Mouse (Mus musculus) hindbrain, embryonic 14.5 days (tissue): ENCODE measurements around the gene Zfp740. TPM values are rescaled to one million over a fixed set of nuclear protein-coding genes. Genes with fewer than 3 reads are reported as not detected.

Source experiments
- ATAC-seq: fragments of 200-750 bp; cut with Nextera tagmentation; 2 replicates; pipeline ENCODE4 v1.8.0; 2017; ENCODE audit warnings: moderate number of reproducible peaks, mild to moderate bottlenecking, moderate TSS enrichment, moderate library complexity; ENCODE audit not compliant: low FRiP score
- DNase-seq: peaks from one replicate; pipeline ENCODE4 v3.0.0-alpha.2; 2015; ENCODE audit warnings: low spot score
- H3K27ac ChIP-seq: fragments of 300-500 bp; sonication (generic); 2 replicates; pipeline ENCODE4 v1.5.1; 2014; ENCODE audit warnings: mild to moderate bottlenecking, moderate library complexity
- H3K27me3 ChIP-seq: fragments of 300-500 bp; sonication (generic); 2 replicates; pipeline ENCODE4 v1.6.1; 2014; ENCODE audit warnings: mild to moderate bottlenecking, low read length, mixed read lengths; ENCODE audit not compliant: control insufficient read depth, insufficient read depth
- H3K36me3 ChIP-seq: fragments of 300-500 bp; sonication (generic); replicated peaks from 2 replicates; pipeline ENCODE4 v1.6.1; 2014; ENCODE audit not compliant: control insufficient read depth, insufficient read depth
- H3K4me1 ChIP-seq: fragments of 300-500 bp; sonication (generic); replicated peaks from 2 replicates; pipeline ENCODE4 v1.6.1; 2014; ENCODE audit warnings: antibody characterized with exemption, low read length, mixed read lengths; ENCODE audit not compliant: control insufficient read depth, insufficient read depth
- H3K4me2 ChIP-seq: fragments of 300-500 bp; sonication (generic); replicated peaks from 2 replicates; pipeline ENCODE4 v1.6.1; 2014; ENCODE audit warnings: mild to moderate bottlenecking, moderate library complexity
- H3K4me3 ChIP-seq: fragments of 300-500 bp; sonication (generic); replicated peaks from 2 replicates; pipeline ENCODE4 v1.5.1; 2014; ENCODE audit warnings: mild to moderate bottlenecking, low read length
- H3K9ac ChIP-seq: fragments of 300-500 bp; sonication (generic); 2 replicates; pipeline ENCODE4 v1.6.1; 2014
- H3K9me3 ChIP-seq: fragments of 300-500 bp; sonication (generic); 2 replicates; pipeline ENCODE4 v1.6.1; 2016; ENCODE audit warnings: low read length; ENCODE audit not compliant: control insufficient read depth
- WGBS: fragments of 180-500 bp; shearing (Covaris S2); extraction: QIAGEN DNeasy Blood & Tissue Kit; methylation state at CpG from one replicate; pipeline ENCODE4 v1.1.7; 2014; 5-methylcytosine and 5-hydroxymethylcytosine counted together
- polyA plus RNA-seq: library from polyadenylated mRNA; unstranded; fragments of >200 nt; fragmentation: Nextera tagmentation; extraction: Ambion mirVana; gene quantifications from 2 replicates; pipeline ENCODE4 v1.2.1, GENCODE M21; 2014

Gene Zfp740
- polyA plus RNA-seq, 1 experiment from 2014 or later, result 45.4 TPM

- 58% methylated on average over 6 of the region's 6 CpGs for WGBS
- Histone ChIP-seq H3K4me1 (no peaks in the 10 kb centered on the region), H3K9ac (no peak within 1 kb of the TSS), H3K9me3 (no peaks in the 10 kb centered on the region), H3K27me3 (no peaks in the 10 kb centered on the region), H3K4me3 (no peak within 1 kb of the TSS), H3K36me3 (no peaks in the 10 kb centered on the region), H3K4me2 (no peak within 1 kb of the TSS), H3K27ac (no peak within 1 kb of the TSS)
- DNase-seq (no peak), ATAC-seq (0 out of 2 replicates have a peak, but pooled peaks have one; percentile 24)
These were observed 28.7 kb downstream of the Zfp740 start, which contains the start of gene Itgb7 for GRCm38 (mm10) chr15:102231748-102232147. Itgb7 (minus strand) TSS chr15:102231944.

GRCm38 (mm10) chr15:102232764-102233163 is 29.7 kb downstream of the Zfp740 start:
- ATAC-seq (no peak), DNase-seq (no peak)
- no peak overlapping the region for H3K4me2 ChIP-seq
- 86% methylated on average over 7 of the region's 7 CpGs for WGBS
- no peaks in the 10 kb centered on the region for H3K27me3 ChIP-seq
- H3K4me1 ChIP-seq, result no peaks in the 10 kb centered on the region
- H3K4me3 ChIP-seq, result no peak overlapping the region
- H3K36me3 ChIP-seq, result no peaks in the 10 kb centered on the region
- no peak overlapping the region for H3K9ac ChIP-seq
- H3K9me3 ChIP-seq, result no peaks in the 10 kb centered on the region
- H3K27ac ChIP-seq, result no peak overlapping the region

GRCm38 (mm10) chr15:102233896-102234295 is 30.8 kb downstream of the Zfp740 start:
- ATAC-seq, result no peak
- no peaks in the 10 kb centered on the region for H3K4me1 ChIP-seq
- H3K27me3 ChIP-seq, result no peaks in the 10 kb centered on the region
- H3K9me3 ChIP-seq, result no peaks in the 10 kb centered on the region
- H3K27ac ChIP-seq, result no peak overlapping the region
- no peak overlapping the region for H3K9ac ChIP-seq
- no peak overlapping the region for H3K4me2 ChIP-seq
- H3K4me3 ChIP-seq, result no peak overlapping the region
- H3K36me3 ChIP-seq, result no peaks in the 10 kb centered on the region
- DNase-seq, result no peak
- 20% methylated on average over 2 of the region's 2 CpGs for WGBS

GRCm38 (mm10) chr15:102235371-102236027 is 32.5 kb downstream of the Zfp740 start:
- Histone ChIP-seq H3K4me3 (no peak overlapping the region), H3K9me3 (no peaks in the 10 kb centered on the region), H3K36me3 (no peaks in the 10 kb centered on the region), H3K27ac (no peak overlapping the region), H3K4me2 (peak overlapping the region; percentile 17), H3K4me1 (no peaks in the 10 kb centered on the region), H3K9ac (no peak overlapping the region), H3K27me3 (no peaks in the 10 kb centered on the region; the same call in 1 of the 2 replicates)
- WGBS, result 35% methylated on average over 20 of the region's 21 CpGs
- ATAC-seq (no peak), DNase-seq (no peak)

GRCm38 (mm10) chr15:102238543-102239259 is 35.7 kb downstream of the Zfp740 start:
- DNase-seq, result no peak
- Histone ChIP-seq H3K9ac (no peak overlapping the region), H3K9me3 (no peaks in the 10 kb centered on the region), H3K27ac (no peak overlapping the region), H3K4me1 (peaks cover 6% of the 10 kb centered on the region; the same call in 1 of the 2 replicates), H3K36me3 (no peaks in the 10 kb centered on the region), H3K4me3 (no peak overlapping the region), H3K27me3 (peaks cover 19% of the 10 kb centered on the region), H3K4me2 (no peak overlapping the region)
- ATAC-seq, result no peak
- WGBS, result 92% methylated on average over 14 of the region's 14 CpGs

GRCm38 (mm10) chr15:102239260-102239590 is 36.2 kb downstream of the Zfp740 start:
- peaks cover 25% of the 10 kb centered on the region for H3K27me3 ChIP-seq

GRCm38 (mm10) chr15:102239851-102240250 is 36.8 kb downstream of the Zfp740 start:
- DNase-seq (no peak), ATAC-seq (no peak)
- no peak overlapping the region for H3K27ac ChIP-seq
- H3K4me1 ChIP-seq, result peaks cover 15% of the 10 kb centered on the region; the same call in 1 of the 2 replicates
- no peaks in the 10 kb centered on the region for H3K9me3 ChIP-seq
- H3K9ac ChIP-seq, result no peak overlapping the region
- no peak overlapping the region for H3K4me2 ChIP-seq
- H3K27me3 ChIP-seq, result peaks cover 31% of the 10 kb centered on the region
- no peaks in the 10 kb centered on the region for H3K36me3 ChIP-seq
- WGBS, result 74% methylated on average over 11 of the region's 11 CpGs
- no peak overlapping the region for H3K4me3 ChIP-seq

More at GRCm38 (mm10) chr15:102239260-102239590, 36.2 kb downstream of the Zfp740 start:
- H3K36me3 ChIP-seq, result no peaks in the 10 kb centered on the region
- no peak overlapping the region for H3K4me2 ChIP-seq
- no peak overlapping the region for H3K4me3 ChIP-seq
- no peaks in the 10 kb centered on the region for H3K9me3 ChIP-seq
- ATAC-seq, result peak; percentile 74; the same call in 1 of the 2 replicates
- 9% methylated on average over 9 of the region's 9 CpGs for WGBS
- peak; percentile 77 for DNase-seq
- H3K9ac ChIP-seq, result no peak overlapping the region
- H3K27ac ChIP-seq, result no peak overlapping the region
- peaks cover 9% of the 10 kb centered on the region; the same call in 1 of the 2 replicates for H3K4me1 ChIP-seq

GRCm38 (mm10) chr15:102240607-102241006 is 37.6 kb downstream of the Zfp740 start:
- Histone ChIP-seq H3K27ac (no peak overlapping the region), H3K27me3 (peaks cover 37% of the 10 kb centered on the region), H3K36me3 (no peaks in the 10 kb centered on the region), H3K9ac (no peak overlapping the region), H3K9me3 (no peaks in the 10 kb centered on the region), H3K4me1 (peaks cover 22% of the 10 kb centered on the region; the same call in 1 of the 2 replicates), H3K4me2 (no peak overlapping the region), H3K4me3 (no peak overlapping the region)
- WGBS, result 85% methylated on average over 4 of the region's 4 CpGs
- DNase-seq, result no peak
- no peak for ATAC-seq

GRCm38 (mm10) chr15:102242404-102243228 is 39.6 kb downstream of the Zfp740 start:
- Histone ChIP-seq H3K4me1 (peaks cover 36% of the 10 kb centered on the region; the same call in 1 of the 2 replicates), H3K4me2 (0 out of 2 replicates have a peak overlapping the region, but pooled peaks have one; percentile 98), H3K9ac (no peak overlapping the region), H3K9me3 (no peaks in the 10 kb centered on the region), H3K27ac (no peak overlapping the region), H3K36me3 (no peaks in the 10 kb centered on the region), H3K27me3 (peaks cover 41% of the 10 kb centered on the region), H3K4me3 (no peak overlapping the region)
- DNase-seq, result no peak
- 32% methylated on average over 12 of the region's 12 CpGs for WGBS
- ATAC-seq, result no peak
